Mouse (Mus musculus): ENCODE data around the gene Scand1.

DNA sequence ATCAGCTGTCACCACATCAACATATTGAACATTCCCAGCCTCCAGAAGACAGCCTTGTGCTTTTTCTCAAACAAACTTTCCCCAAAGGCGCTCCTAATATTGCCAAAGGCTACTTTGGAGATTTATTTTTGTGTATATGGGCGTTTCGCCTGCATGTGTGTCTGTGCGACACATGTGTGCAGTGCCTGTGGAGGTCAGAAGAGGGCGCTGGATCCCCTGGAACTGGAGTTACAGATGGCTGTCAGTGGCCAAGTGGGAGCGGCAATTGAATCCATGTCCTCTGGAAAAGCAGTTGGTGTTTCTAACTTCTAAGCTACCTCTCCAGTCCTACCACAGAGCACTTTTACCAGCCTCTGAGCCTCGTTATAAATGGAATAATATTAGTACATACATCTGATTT is 38.7 kb upstream of the Scand1 start:
- TF ChIP-seq CTCF (IDR thresholded peaks at IDR 0.05; ENCODE audit: borderline replicate concordance, control insufficient read depth, extremely low read depth, insufficient read depth, low read length, poor library complexity) (no peak), POLR2A (IDR thresholded peaks at IDR 0.05; ENCODE audit: control insufficient read depth, extremely low read depth, insufficient read depth, low read length, poor library complexity) (no peak)

Data from thymus, adult 2 months (tissue).